Comparison of ENCODE assay signal across 11 mouse cellular contexts in genomic region chr14:25397751-25398150, GRCm38 (mm10).
DNase-seq lines count a peak whose midpoint lies in the region; ATAC-seq and TF ChIP-seq lines count a peak whose summit lies in the region.
"Had no signal": no experiment of that assay in that cellular context is flagged by ENCODE, and none has a peak within 500 bp of the region (broad histone marks: within the 10 kb centered on the region; RNA-seq: fewer than 3 reads in every experiment).

No protein-coding gene starts in this region.

- peak overlapping the region; percentile 12 to 46; a peak in 3 of 4 replicates for H3K4me3 ChIP-seq in MEL (ENCODE audit: control insufficient read depth in 1 of 2, insufficient read depth in 1 of 2, low read depth in 2 of 2, low read length in 2 of 2)
- H3K4me3 ChIP-seq in forebrain, embryonic 16.5 days (replicated peaks; ENCODE audit: low read length) = no peak overlapping the region
- H3K4me3 ChIP-seq: myocyte had no signal

- no peak overlapping the region for H3K4me2 ChIP-seq in forebrain, embryonic 16.5 days (ENCODE audit: low read length)

- H3K27me3 ChIP-seq in MEL (ENCODE audit: control insufficient read depth in 1 of 2, insufficient read depth in 2 of 2, low read length in 2 of 2) = no peaks in the 10 kb centered on the region
- no peaks in the 10 kb centered on the region for H3K27me3 ChIP-seq in forebrain, embryonic 16.5 days (replicated peaks; ENCODE audit: control insufficient read depth, insufficient read depth, low read length)

- peaks cover 0 to 38% of the 10 kb centered on the region in 2 experiments; a peak in 2 of 4 replicates for H3K36me3 ChIP-seq in MEL (ENCODE audit: control insufficient read depth in 1 of 2, insufficient read depth in 2 of 2, low read length in 2 of 2)
- no peaks in the 10 kb centered on the region for H3K36me3 ChIP-seq in forebrain, embryonic 16.5 days (ENCODE audit: control insufficient read depth, insufficient read depth)

- peak; percentile 69 for ATAC-seq in forebrain, embryonic 16.5 days

- no peak for TF ChIP-seq POLR2A in MEL (IDR thresholded peaks at IDR 0.05; ENCODE audit: control insufficient read depth in 1 of 2, insufficient read depth in 1 of 2, low read depth in 1 of 2, low read length in 2 of 2, poor library complexity in 1 of 2)

- WGBS in forebrain, embryonic 16.5 days = 13% methylated on average over 5 of the region's 5 CpGs

- peak; percentile 41 for DNase-seq in adrenal gland, postnatal 14 days
- DNase-seq in adrenal gland, postnatal 4 days (ENCODE audit: low spot score in 2 of 2) = no peak
- DNase-seq in MEL (ENCODE audit: low read depth, low spot score) = peak; percentile 34
- peak; percentile 65 for DNase-seq in mesoderm, embryonic 11.5 days (ENCODE audit: low read depth, low spot score)
- no peak for DNase-seq in thymus, adult 18-20 months
- no peak for DNase-seq in cerebellum, adult 9-11 months
- DNase-seq in adrenal gland, adult 8-10 months = no peak
- DNase-seq: kidney, adult 18-20 months; thymus, postnatal 25 days had no signal

- no peaks in the 10 kb centered on the region for H3K9me3 ChIP-seq in MEL (replicated peaks; ENCODE audit: insufficient read depth, low read length)
- no peaks in the 10 kb centered on the region for H3K9me3 ChIP-seq in forebrain, embryonic 16.5 days (ENCODE audit: control insufficient read depth, low read length)

- peaks cover 17% of the 10 kb centered on the region for H3K79me2 ChIP-seq in MEL (ENCODE audit: control insufficient read depth, insufficient read depth, low read length, poor library complexity)

- no peak for TF ChIP-seq CTCF in MEL (IDR thresholded peaks at IDR 0.05 in 2 of 3, conservative IDR thresholded peaks at IDR 0.05 in 1 of 3; ENCODE audit: control insufficient read depth in 1 of 3, insufficient read depth in 1 of 3, low read depth in 2 of 3, low read length in 3 of 3, poor library complexity in 1 of 3, severe bottlenecking in 1 of 3)

- peaks cover 26 to 45% of the 10 kb centered on the region in 2 experiments for H3K4me1 ChIP-seq in MEL (ENCODE audit: control insufficient read depth in 1 of 2, insufficient read depth in 2 of 2, low read length in 2 of 2)
- H3K4me1 ChIP-seq in forebrain, embryonic 16.5 days (replicated peaks; ENCODE audit: control insufficient read depth, insufficient read depth, low read length) = peaks cover 22% of the 10 kb centered on the region

- TF ChIP-seq EP300 in MEL (IDR thresholded peaks at IDR 0.05; ENCODE audit: low read depth in 1 of 2, low read length in 2 of 2) = no peak

- no peak for TF ChIP-seq RAD21 in MEL (IDR thresholded peaks at IDR 0.05; ENCODE audit: low read depth, low read length)

- H3K9ac ChIP-seq in MEL (ENCODE audit: control insufficient read depth, low read depth, low read length, poor library complexity, severe bottlenecking) = peak overlapping the region; percentile 49
- H3K9ac ChIP-seq in forebrain, embryonic 16.5 days (replicated peaks; ENCODE audit: low read depth, low read length) = peak overlapping the region; percentile 36

- peak overlapping the region; percentile 99 for H3K27ac ChIP-seq in MEL (ENCODE audit: control insufficient read depth, low read depth, low read length)
- H3K27ac ChIP-seq in forebrain, embryonic 16.5 days (ENCODE audit: low read length) = peak overlapping the region; percentile 80

TF ChIP-seq in MEL, 35 proteins besides CTCF, POLR2A, EP300 and RAD21:
- TF ChIP-seq CHD1 (IDR thresholded peaks at IDR 0.05; ENCODE audit: low read depth, low read length) = no peak
- TF ChIP-seq ELF1 (IDR thresholded peaks at IDR 0.05; ENCODE audit: low read depth, low read length) = no peak
- TF ChIP-seq RCOR1 (IDR thresholded peaks at IDR 0.05; ENCODE audit: low read depth, low read length) = no peak

Comparison
In these comparisons a context has a peak if more than half of its experiments do, and no peak if none do; other contexts are left out.
1. DNase-seq: peak in adrenal gland, postnatal 14 days (single experiment), MEL (single experiment) and mesoderm, embryonic 11.5 days (single experiment); none in adrenal gland, postnatal 4 days (0 of 2), thymus, adult 18-20 months (0 of 2), cerebellum, adult 9-11 months (single experiment) and adrenal gland, adult 8-10 months (single experiment).